Mouse (Mus musculus) stomach, postnatal 0 days (tissue): Measurements from ENCODE around the gene Prm3.

Experiments used
- CTCF ChIP-seq: IDR thresholded peaks from 2 replicates; pipeline ENCODE4 v1.5.1; 2016; ENCODE audit warnings: antibody characterized with exemption, low read depth, mild to moderate bottlenecking, moderate library complexity
- EP300 ChIP-seq: optimal IDR thresholded peaks from 2 replicates; pipeline ENCODE3; 2016; ENCODE audit warnings: antibody characterized with exemption

DNA sequence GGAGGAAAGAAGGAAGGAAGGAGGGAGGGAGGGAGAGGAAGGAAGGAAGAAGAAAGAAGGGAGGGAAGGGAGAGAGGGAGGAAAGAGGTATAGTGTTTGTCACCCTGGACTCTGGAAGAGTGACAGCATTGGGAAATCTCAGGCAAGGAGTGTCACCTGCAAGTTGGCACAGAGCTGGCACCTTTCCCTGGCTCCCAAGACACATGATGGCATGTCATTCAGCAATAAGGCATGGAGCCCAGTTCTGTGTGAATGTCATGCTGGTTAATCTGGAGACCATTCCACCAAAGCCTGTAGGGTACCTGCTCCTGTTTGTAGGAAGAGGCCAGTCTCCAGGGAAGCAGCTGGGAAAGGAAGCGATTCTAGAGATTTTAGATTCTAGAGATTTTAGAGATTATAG, 19.7 kb upstream of the Prm3 start:
- TF ChIP-seq CTCF (no peak), EP300 (no peak)
